Mouse (Mus musculus): ENCODE results near the gene Podn. TPM values are rescaled to one million over a fixed set of nuclear protein-coding genes. Genes with fewer than 3 reads are reported as not detected.

Podn gene
- polyA plus RNA-seq, 1 experiment from 2014 or later = 0.42 TPM

- H3K4me1 ChIP-seq (ENCODE audit: control insufficient read depth in 2 of 2, insufficient read depth in 2 of 2, low read length in 2 of 2) = peaks cover 0 to 5% of the 10 kb centered on the region in 2 experiments; a peak in 1 of 4 replicates
- 86% methylated on average over 1 of the region's 1 CpGs for WGBS
- H3K36me3 ChIP-seq (ENCODE audit: control insufficient read depth, insufficient read depth, low read length) = no peaks in the 10 kb centered on the region
- no peak for ATAC-seq (ENCODE audit: insufficient number of reproducible peaks, insufficient read depth, low FRiP score, low read depth)
- 0 out of 2 replicates have a peak overlapping the region, but pooled peaks have one; percentile 16 for H3K4me2 ChIP-seq (ENCODE audit: low read length)
- H3K27me3 ChIP-seq (ENCODE audit: control insufficient read depth, insufficient read depth, low read length) = no peaks in the 10 kb centered on the region
- no peak overlapping the region for H3K9ac ChIP-seq (ENCODE audit: low read length)
- peaks cover 7% of the 10 kb centered on the region; the same call in 1 of the 2 replicates for H3K9me3 ChIP-seq (ENCODE audit: control insufficient read depth, low read length)
- H3K27ac ChIP-seq (replicated peaks in 1 of 2; ENCODE audit: control insufficient read depth in 1 of 2, insufficient read depth in 1 of 2, low read depth in 2 of 2, low read length in 2 of 2) = no peak overlapping the region
- no peak overlapping the region for H3K4me3 ChIP-seq (ENCODE audit: control insufficient read depth in 1 of 2, insufficient read depth in 1 of 2, low read depth in 1 of 2, low read length in 2 of 2)
Measured at GRCm38 (mm10) chr4:107999380-107999779, 96.9 kb downstream of the Podn start.

GRCm38 (mm10) chr4:107998641-107999332, 97.5 kb downstream of the Podn start:
- no peak for ATAC-seq (ENCODE audit: insufficient number of reproducible peaks, insufficient read depth, low FRiP score, low read depth)
- Histone ChIP-seq H3K9ac (ENCODE audit: low read length) (peak overlapping the region; percentile 34; the same call in 1 of the 2 replicates), H3K4me1 (ENCODE audit: control insufficient read depth in 2 of 2, insufficient read depth in 2 of 2, low read length in 2 of 2) (peaks cover 0 to 5% of the 10 kb centered on the region in 2 experiments; a peak in 1 of 4 replicates), H3K9me3 (ENCODE audit: control insufficient read depth, low read length) (peaks cover 8% of the 10 kb centered on the region; the same call in 1 of the 2 replicates), H3K27ac (replicated peaks in 1 of 2; ENCODE audit: control insufficient read depth in 1 of 2, insufficient read depth in 1 of 2, low read depth in 2 of 2, low read length in 2 of 2) (no peak overlapping the region; a peak in 1 of 4 replicates), H3K36me3 (ENCODE audit: control insufficient read depth, insufficient read depth, low read length) (no peaks in the 10 kb centered on the region), H3K4me2 (ENCODE audit: low read length) (0 out of 2 replicates have a peak overlapping the region, but pooled peaks have one; percentile 16), H3K27me3 (ENCODE audit: control insufficient read depth, insufficient read depth, low read length) (no peaks in the 10 kb centered on the region), H3K4me3 (ENCODE audit: control insufficient read depth in 1 of 2, insufficient read depth in 1 of 2, low read depth in 1 of 2, low read length in 2 of 2) (no peak overlapping the region)
- WGBS = 26% methylated on average over 11 of the region's 11 CpGs

GRCm38 (mm10) chr4:107996418-107996986, 99.7 kb downstream of the Podn start:
- peaks cover 8% of the 10 kb centered on the region; the same call in 1 of the 2 replicates for H3K9me3 ChIP-seq (ENCODE audit: control insufficient read depth, low read length)
- no peak for ATAC-seq (ENCODE audit: insufficient number of reproducible peaks, insufficient read depth, low FRiP score, low read depth)
- no peak overlapping the region for H3K4me3 ChIP-seq (ENCODE audit: control insufficient read depth in 1 of 2, insufficient read depth in 1 of 2, low read depth in 1 of 2, low read length in 2 of 2)
- 86% methylated on average over 9 of the region's 9 CpGs for WGBS
- no peaks in the 10 kb centered on the region for H3K36me3 ChIP-seq (ENCODE audit: control insufficient read depth, insufficient read depth, low read length)
- peaks cover 1% of the 10 kb centered on the region for H3K27me3 ChIP-seq (ENCODE audit: control insufficient read depth, insufficient read depth, low read length)
- H3K4me1 ChIP-seq (ENCODE audit: control insufficient read depth in 2 of 2, insufficient read depth in 2 of 2, low read length in 2 of 2) = peaks cover 2 to 10% of the 10 kb centered on the region in 2 experiments; a peak in 3 of 4 replicates
- H3K4me2 ChIP-seq (ENCODE audit: low read length) = no peak overlapping the region
- H3K27ac ChIP-seq (replicated peaks in 1 of 2; ENCODE audit: control insufficient read depth in 1 of 2, insufficient read depth in 1 of 2, low read depth in 2 of 2, low read length in 2 of 2) = no peak overlapping the region
- no peak overlapping the region for H3K9ac ChIP-seq (ENCODE audit: low read length)

GRCm38 (mm10) chr4:107995727-107996126, 100.5 kb downstream of the Podn start:
- Histone ChIP-seq H3K27ac (replicated peaks in 1 of 2; ENCODE audit: control insufficient read depth in 1 of 2, insufficient read depth in 1 of 2, low read depth in 2 of 2, low read length in 2 of 2) (no peak overlapping the region), H3K4me2 (ENCODE audit: low read length) (no peak overlapping the region), H3K4me3 (ENCODE audit: control insufficient read depth in 1 of 2, insufficient read depth in 1 of 2, low read depth in 1 of 2, low read length in 2 of 2) (no peak overlapping the region), H3K9ac (ENCODE audit: low read length) (no peak overlapping the region), H3K27me3 (ENCODE audit: control insufficient read depth, insufficient read depth, low read length) (peaks cover 3% of the 10 kb centered on the region), H3K36me3 (ENCODE audit: control insufficient read depth, insufficient read depth, low read length) (no peaks in the 10 kb centered on the region), H3K9me3 (ENCODE audit: control insufficient read depth, low read length) (peaks cover 8% of the 10 kb centered on the region; the same call in 1 of the 2 replicates), H3K4me1 (ENCODE audit: control insufficient read depth in 2 of 2, insufficient read depth in 2 of 2, low read length in 2 of 2) (peaks cover 2 to 10% of the 10 kb centered on the region in 2 experiments; a peak in 3 of 4 replicates)
- no peak for ATAC-seq (ENCODE audit: insufficient number of reproducible peaks, insufficient read depth, low FRiP score, low read depth)
- 78% methylated on average over 6 of the region's 6 CpGs for WGBS

- WGBS = 75% methylated on average over 6 of the region's 6 CpGs
Measured at GRCm38 (mm10) chr4:107995011-107995410, 101.2 kb downstream of the Podn start.

GRCm38 (mm10) chr4:107991879-107992278, 104.4 kb downstream of the Podn start:
- no peaks in the 10 kb centered on the region for H3K36me3 ChIP-seq (ENCODE audit: control insufficient read depth, insufficient read depth, low read length)
- no peak overlapping the region for H3K9ac ChIP-seq (ENCODE audit: low read length)
- peaks cover 8% of the 10 kb centered on the region; the same call in 1 of the 2 replicates for H3K9me3 ChIP-seq (ENCODE audit: control insufficient read depth, low read length)
- no peak overlapping the region for H3K4me3 ChIP-seq (ENCODE audit: control insufficient read depth in 1 of 2, insufficient read depth in 1 of 2, low read depth in 1 of 2, low read length in 2 of 2)
- H3K4me2 ChIP-seq (ENCODE audit: low read length) = no peak overlapping the region
- 18% methylated on average over 6 of the region's 6 CpGs for WGBS
- H3K27ac ChIP-seq (replicated peaks in 1 of 2; ENCODE audit: control insufficient read depth in 1 of 2, insufficient read depth in 1 of 2, low read depth in 2 of 2, low read length in 2 of 2) = no peak overlapping the region
- H3K27me3 ChIP-seq (ENCODE audit: control insufficient read depth, insufficient read depth, low read length) = peaks cover 3% of the 10 kb centered on the region
- ATAC-seq (ENCODE audit: insufficient number of reproducible peaks, insufficient read depth, low FRiP score, low read depth) = no peak
- peaks cover 2 to 13% of the 10 kb centered on the region in 2 experiments; a peak in 3 of 4 replicates for H3K4me1 ChIP-seq (ENCODE audit: control insufficient read depth in 2 of 2, insufficient read depth in 2 of 2, low read length in 2 of 2)

More at GRCm38 (mm10) chr4:107995011-107995410, 101.2 kb downstream of the Podn start:
- H3K4me3 ChIP-seq (ENCODE audit: control insufficient read depth in 1 of 2, insufficient read depth in 1 of 2, low read depth in 1 of 2, low read length in 2 of 2) = no peak overlapping the region
- H3K4me1 ChIP-seq (ENCODE audit: control insufficient read depth in 2 of 2, insufficient read depth in 2 of 2, low read length in 2 of 2) = peaks cover 2 to 10% of the 10 kb centered on the region in 2 experiments; a peak in 3 of 4 replicates
- no peak overlapping the region for H3K27ac ChIP-seq (replicated peaks in 1 of 2; ENCODE audit: control insufficient read depth in 1 of 2, insufficient read depth in 1 of 2, low read depth in 2 of 2, low read length in 2 of 2)
- peaks cover 3% of the 10 kb centered on the region for H3K27me3 ChIP-seq (ENCODE audit: control insufficient read depth, insufficient read depth, low read length)
- ATAC-seq (ENCODE audit: insufficient number of reproducible peaks, insufficient read depth, low FRiP score, low read depth) = no peak
- no peak overlapping the region for H3K9ac ChIP-seq (ENCODE audit: low read length)
- no peak overlapping the region for H3K4me2 ChIP-seq (ENCODE audit: low read length)
- H3K36me3 ChIP-seq (ENCODE audit: control insufficient read depth, insufficient read depth, low read length) = no peaks in the 10 kb centered on the region
- peaks cover 8% of the 10 kb centered on the region; the same call in 1 of the 2 replicates for H3K9me3 ChIP-seq (ENCODE audit: control insufficient read depth, low read length)

- Histone ChIP-seq H3K36me3 (ENCODE audit: control insufficient read depth, insufficient read depth, low read length) (no peaks in the 10 kb centered on the region), H3K9me3 (ENCODE audit: control insufficient read depth, low read length) (peaks cover 8% of the 10 kb centered on the region; the same call in 1 of the 2 replicates), H3K4me1 (ENCODE audit: control insufficient read depth in 2 of 2, insufficient read depth in 2 of 2, low read length in 2 of 2) (peaks cover 2 to 13% of the 10 kb centered on the region in 2 experiments; a peak in 3 of 4 replicates), H3K4me2 (ENCODE audit: low read length) (no peak overlapping the region), H3K4me3 (ENCODE audit: control insufficient read depth in 1 of 2, insufficient read depth in 1 of 2, low read depth in 1 of 2, low read length in 2 of 2) (no peak overlapping the region), H3K9ac (ENCODE audit: low read length) (no peak overlapping the region), H3K27me3 (ENCODE audit: control insufficient read depth, insufficient read depth, low read length) (peaks cover 3% of the 10 kb centered on the region), H3K27ac (replicated peaks in 1 of 2; ENCODE audit: control insufficient read depth in 1 of 2, insufficient read depth in 1 of 2, low read depth in 2 of 2, low read length in 2 of 2) (no peak overlapping the region)
- ATAC-seq (ENCODE audit: insufficient number of reproducible peaks, insufficient read depth, low FRiP score, low read depth) = no peak
- WGBS = 63% methylated on average over 5 of the region's 5 CpGs
Measured at GRCm38 (mm10) chr4:107990818-107991217, 105.4 kb downstream of the Podn start.
